Mouse (Mus musculus) ES-E14 (cell line): ENCODE measurements around the gene Spast.

Experiments used
- CHD2 ChIP-seq: IDR thresholded peaks from 2 replicates; pipeline ENCODE4 v1.6.1; 2014; ENCODE audit warnings: mild to moderate bottlenecking, low read depth, low read length, inconsistent platforms
- MAFK ChIP-seq: IDR thresholded peaks from 2 replicates; pipeline ENCODE4 v1.6.1; 2014; ENCODE audit warnings: mild to moderate bottlenecking, low read depth, low read length, inconsistent platforms; ENCODE audit not compliant: insufficient read depth
- ZC3H11A ChIP-seq: IDR thresholded peaks from 2 replicates; pipeline ENCODE4 v1.6.1; 2012; ENCODE audit warnings: low read depth, mild to moderate bottlenecking, inconsistent platforms, low read length, borderline replicate concordance
- ZNF384 ChIP-seq: IDR thresholded peaks from 2 replicates; pipeline ENCODE4 v1.6.1; 2012; ENCODE audit warnings: low read depth, low read length, inconsistent platforms

- TF ChIP-seq MAFK (no peak), ZNF384 (no peak), CHD2 (no peak), ZC3H11A (no peak)
These were observed 32.8 kb upstream of the Spast start for GRCm38 (mm10) chr17:74306021-74306420.
